Mouse (Mus musculus): ENCODE results near the gene Gm4869. TPM values are rescaled to one million over a fixed set of nuclear protein-coding genes. Genes with fewer than 3 reads are reported as not detected.

The Gm4869 gene
- polyA plus RNA-seq, 1 experiment from 2014 or later: not detected

- H3K27me3 ChIP-seq (replicated peaks): no peaks in the 10 kb centered on the region
- 52% methylated on average over 27 of the region's 27 CpGs for WGBS
- H3K4me1 ChIP-seq (replicated peaks): peaks cover 48% of the 10 kb centered on the region
- no peak overlapping the region for H3K4me2 ChIP-seq (replicated peaks)
- no peak for ATAC-seq
- H3K27ac ChIP-seq: no peak overlapping the region
- no peaks in the 10 kb centered on the region for H3K36me3 ChIP-seq
- no peak overlapping the region for H3K9ac ChIP-seq
- H3K4me3 ChIP-seq (replicated peaks): no peak overlapping the region
- H3K9me3 ChIP-seq: no peaks in the 10 kb centered on the region
Measured at GRCm38 (mm10) chr5:140510012-140511000, 64.9 kb downstream of the Gm4869 start.

- peaks cover 26% of the 10 kb centered on the region for H3K4me1 ChIP-seq (replicated peaks)
- H3K27ac ChIP-seq: no peak overlapping the region
- no peaks in the 10 kb centered on the region for H3K27me3 ChIP-seq (replicated peaks)
- H3K4me3 ChIP-seq (replicated peaks): no peak overlapping the region
- 72% methylated on average over 8 of the region's 8 CpGs for WGBS
- no peak overlapping the region for H3K9ac ChIP-seq
- no peaks in the 10 kb centered on the region for H3K36me3 ChIP-seq
- no peak overlapping the region for H3K4me2 ChIP-seq (replicated peaks)
- no peak for ATAC-seq
- H3K9me3 ChIP-seq: no peaks in the 10 kb centered on the region
Measured at GRCm38 (mm10) chr5:140513921-140514320, 68.5 kb downstream of the Gm4869 start.

- Histone ChIP-seq H3K9me3 (no peaks in the 10 kb centered on the region), H3K9ac (no peak overlapping the region), H3K4me3 (replicated peaks) (no peak overlapping the region), H3K4me2 (replicated peaks) (no peak overlapping the region), H3K36me3 (no peaks in the 10 kb centered on the region), H3K27me3 (replicated peaks) (no peaks in the 10 kb centered on the region), H3K27ac (peak overlapping the region; percentile 72), H3K4me1 (replicated peaks) (peaks cover 24% of the 10 kb centered on the region)
- WGBS: 15% methylated on average over 7 of the region's 7 CpGs
- ATAC-seq: peak; percentile 88
Measured at GRCm38 (mm10) chr5:140514799-140515486, 69.5 kb downstream of the Gm4869 start.

- peaks cover 22% of the 10 kb centered on the region for H3K4me1 ChIP-seq (replicated peaks)
- 0 out of 2 replicates have a peak overlapping the region, but pooled peaks have one; percentile 22 for H3K27ac ChIP-seq
- H3K36me3 ChIP-seq: no peaks in the 10 kb centered on the region
- H3K9me3 ChIP-seq: no peaks in the 10 kb centered on the region
- no peak overlapping the region for H3K9ac ChIP-seq
- 86% methylated on average over 21 of the region's 21 CpGs for WGBS
- no peaks in the 10 kb centered on the region for H3K27me3 ChIP-seq (replicated peaks)
- H3K4me2 ChIP-seq (replicated peaks): no peak overlapping the region
- H3K4me3 ChIP-seq (replicated peaks): no peak overlapping the region
- ATAC-seq: no peak
Measured at GRCm38 (mm10) chr5:140517159-140517920, 71.9 kb downstream of the Gm4869 start.

- Histone ChIP-seq H3K27ac (no peak overlapping the region), H3K9me3 (no peaks in the 10 kb centered on the region), H3K9ac (no peak overlapping the region), H3K36me3 (no peaks in the 10 kb centered on the region), H3K4me1 (replicated peaks) (peaks cover 22% of the 10 kb centered on the region), H3K4me2 (replicated peaks) (no peak overlapping the region), H3K4me3 (replicated peaks) (no peak overlapping the region), H3K27me3 (replicated peaks) (no peaks in the 10 kb centered on the region)
- ATAC-seq: peak; percentile 68
- 62% methylated on average over 4 of the region's 4 CpGs for WGBS
Measured at GRCm38 (mm10) chr5:140517921-140518230, 72.4 kb downstream of the Gm4869 start.

GRCm38 (mm10) chr5:140521196-140521595 is 75.8 kb downstream of the Gm4869 start:
- ATAC-seq: no peak
- Histone ChIP-seq H3K27me3 (replicated peaks) (no peaks in the 10 kb centered on the region), H3K36me3 (peaks cover 16% of the 10 kb centered on the region), H3K9me3 (no peaks in the 10 kb centered on the region), H3K27ac (no peak overlapping the region), H3K9ac (no peak overlapping the region), H3K4me2 (replicated peaks) (no peak overlapping the region), H3K4me3 (replicated peaks) (no peak overlapping the region), H3K4me1 (replicated peaks) (peaks cover 5% of the 10 kb centered on the region; the same call in 1 of the 2 replicates)
- 85% methylated on average over 1 of the region's 1 CpGs for WGBS

- 97% methylated on average over 2 of the region's 2 CpGs for WGBS
- no peaks in the 10 kb centered on the region for H3K27me3 ChIP-seq (replicated peaks)
Measured at GRCm38 (mm10) chr5:140526754-140527153, 81.3 kb downstream of the Gm4869 start.

GRCm38 (mm10) chr5:140538111-140538683 is 92.8 kb downstream of the Gm4869 start:
- H3K27ac ChIP-seq: no peak overlapping the region
- no peak overlapping the region for H3K9ac ChIP-seq
- H3K4me3 ChIP-seq (replicated peaks): no peak overlapping the region
- H3K36me3 ChIP-seq: no peaks in the 10 kb centered on the region
- H3K27me3 ChIP-seq (replicated peaks): no peaks in the 10 kb centered on the region
- H3K4me2 ChIP-seq (replicated peaks): no peak overlapping the region
- 70% methylated on average over 13 of the region's 13 CpGs for WGBS
- ATAC-seq: no peak
- H3K4me1 ChIP-seq (replicated peaks): 0 out of 2 replicates have a peak, but pooled peaks cover 4% of the 10 kb centered on the region
- no peaks in the 10 kb centered on the region for H3K9me3 ChIP-seq

More at GRCm38 (mm10) chr5:140526754-140527153, 81.3 kb downstream of the Gm4869 start:
- Histone ChIP-seq H3K36me3 (peaks cover 22% of the 10 kb centered on the region), H3K27ac (no peak overlapping the region), H3K9ac (no peak overlapping the region), H3K4me3 (replicated peaks) (no peak overlapping the region), H3K9me3 (no peaks in the 10 kb centered on the region), H3K4me2 (replicated peaks) (no peak overlapping the region), H3K4me1 (replicated peaks) (no peaks in the 10 kb centered on the region)
- no peak for ATAC-seq

GRCm38 (mm10) chr5:140540106-140540505 is 94.7 kb downstream of the Gm4869 start:
- no peaks in the 10 kb centered on the region for H3K36me3 ChIP-seq
- no peaks in the 10 kb centered on the region for H3K27me3 ChIP-seq (replicated peaks)
- WGBS: 12% methylated on average over 8 of the region's 8 CpGs
- H3K4me3 ChIP-seq (replicated peaks): no peak overlapping the region
- H3K4me1 ChIP-seq (replicated peaks): 0 out of 2 replicates have a peak, but pooled peaks cover 4% of the 10 kb centered on the region
- peak; percentile 60 for ATAC-seq
- no peak overlapping the region for H3K27ac ChIP-seq
- H3K4me2 ChIP-seq (replicated peaks): no peak overlapping the region
- H3K9me3 ChIP-seq: no peaks in the 10 kb centered on the region
- no peak overlapping the region for H3K9ac ChIP-seq

GRCm38 (mm10) chr5:140542811-140543575 is 97.5 kb downstream of the Gm4869 start:
- Histone ChIP-seq H3K27ac (no peak overlapping the region), H3K4me1 (replicated peaks) (no peaks in the 10 kb centered on the region), H3K4me3 (replicated peaks) (no peak overlapping the region), H3K36me3 (no peaks in the 10 kb centered on the region), H3K27me3 (replicated peaks) (no peaks in the 10 kb centered on the region), H3K9ac (no peak overlapping the region), H3K4me2 (replicated peaks) (no peak overlapping the region), H3K9me3 (no peaks in the 10 kb centered on the region)
- no peak for ATAC-seq
- WGBS: 82% methylated on average over 9 of the region's 9 CpGs
